Mouse (Mus musculus): ENCODE measurements at regions not wholly inside any gene's neighbourhood (a gene's known extent, or its start where the extent isn't known, plus 50 kb on each side); places are given as distances from the start of the nearest gene placed in this dataset.

DNA sequence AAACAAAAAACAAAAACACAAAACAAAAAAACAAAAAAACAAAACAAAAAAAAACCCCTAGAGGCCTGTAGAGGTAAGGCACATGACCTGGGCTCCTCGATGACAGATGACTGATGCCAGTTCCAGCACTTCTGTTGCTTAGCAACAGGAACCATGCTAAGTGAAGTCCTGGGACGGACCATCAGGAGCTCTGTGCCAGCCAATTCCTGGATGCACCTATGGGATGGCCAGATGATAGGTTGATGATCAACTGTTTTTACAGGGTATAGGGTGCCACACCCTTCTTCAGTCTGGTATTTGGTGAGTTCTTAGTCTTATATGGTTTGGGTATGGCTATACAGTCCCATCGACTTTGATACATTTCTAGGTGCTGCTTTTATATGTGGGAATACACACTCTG, 209.9 kb downstream of the Med10 start:
- ATAC-seq (ENCODE audit: insufficient number of reproducible peaks, low FRiP score): no peak
- Histone ChIP-seq H3K9ac (no peak overlapping the region), H3K4me1 (replicated peaks) (no peaks in the 10 kb centered on the region), H3K4me2 (no peak overlapping the region), H3K4me3 (no peak overlapping the region), H3K27ac (ENCODE audit: poor library complexity, severe bottlenecking) (no peak overlapping the region), H3K27me3 (replicated peaks) (no peaks in the 10 kb centered on the region), H3K36me3 (no peaks in the 10 kb centered on the region), H3K9me3 (replicated peaks) (no peaks in the 10 kb centered on the region)
- WGBS: 38% methylated on average over 3 of the region's 3 CpGs

DNA sequence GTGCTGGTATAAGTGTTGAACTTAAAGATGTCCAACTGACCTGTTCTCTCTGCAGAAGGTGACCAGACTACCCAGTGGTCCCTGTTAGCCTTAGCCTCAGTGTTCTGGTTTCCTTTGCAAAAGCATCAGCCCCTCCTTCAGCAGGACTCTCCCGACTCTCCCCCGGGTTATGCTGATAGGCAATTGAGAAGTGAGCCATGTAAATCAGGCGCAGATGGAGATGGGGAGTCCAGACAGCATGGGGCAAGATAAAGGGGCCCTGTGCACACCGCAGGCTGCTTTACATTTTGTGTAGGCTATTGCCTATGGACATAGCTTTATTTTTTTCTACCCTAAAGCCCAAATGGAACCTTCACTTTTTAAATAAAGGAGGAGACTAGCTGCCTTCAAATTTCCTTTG, 213.0 kb downstream of the Med10 start:
- Histone ChIP-seq H3K9me3 (replicated peaks) (no peaks in the 10 kb centered on the region), H3K9ac (no peak overlapping the region), H3K36me3 (no peaks in the 10 kb centered on the region), H3K27me3 (replicated peaks) (no peaks in the 10 kb centered on the region), H3K4me2 (no peak overlapping the region), H3K4me1 (replicated peaks) (no peaks in the 10 kb centered on the region), H3K4me3 (no peak overlapping the region), H3K27ac (ENCODE audit: poor library complexity, severe bottlenecking) (no peak overlapping the region)
- no peak for ATAC-seq (ENCODE audit: insufficient number of reproducible peaks, low FRiP score)
- WGBS: 41% methylated on average over 4 of the region's 4 CpGs

GRCm38 (mm10) chr13:70017535-70017934, 215.3 kb downstream of the Med10 start:
- no peaks in the 10 kb centered on the region for H3K9me3 ChIP-seq (replicated peaks)
- no peak overlapping the region for H3K4me3 ChIP-seq

DNA sequence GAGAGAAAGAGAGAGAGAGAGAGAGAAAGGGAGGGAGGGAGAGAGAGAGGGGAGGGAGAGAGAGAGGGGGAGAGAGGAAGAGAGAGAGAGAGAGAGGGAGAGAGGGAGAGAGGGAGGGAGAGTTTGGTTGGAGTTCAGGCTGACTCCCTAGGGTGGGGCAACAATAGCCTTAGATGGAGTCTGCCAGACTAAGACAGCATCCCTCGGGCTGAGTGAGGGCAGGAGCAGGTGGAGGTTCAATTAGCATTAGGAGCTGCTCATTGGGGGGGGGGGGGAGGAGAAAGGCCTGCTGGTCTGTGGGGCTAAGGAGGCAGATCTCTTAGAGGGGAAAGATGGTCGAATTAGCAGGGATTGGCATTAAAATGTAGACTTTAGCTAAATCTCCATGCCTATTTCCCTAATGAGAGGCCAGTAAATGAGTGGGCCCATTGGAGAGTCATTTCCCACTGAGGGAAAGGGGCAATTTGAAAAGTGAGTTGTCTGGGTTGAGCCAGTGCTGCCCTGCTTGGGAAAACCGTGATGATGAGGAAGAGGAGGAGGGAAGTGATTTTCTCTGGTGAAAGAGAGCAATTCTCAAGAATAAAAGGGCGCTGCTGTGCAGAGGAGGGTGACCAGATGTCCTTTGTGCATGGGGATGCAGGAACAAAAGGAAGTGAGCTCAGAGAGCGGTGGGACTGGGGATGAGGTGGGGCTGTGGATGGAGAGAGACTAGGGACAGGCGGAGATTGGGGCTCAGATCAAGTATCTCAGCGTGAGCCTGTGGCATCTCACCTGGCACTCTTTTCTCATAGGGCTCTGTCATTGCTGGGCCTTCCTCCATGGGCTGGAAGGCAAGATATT, 218.0 kb downstream of the Med10 start:
- Histone ChIP-seq H3K4me1 (replicated peaks) (no peaks in the 10 kb centered on the region), H3K27ac (ENCODE audit: poor library complexity, severe bottlenecking) (no peak overlapping the region), H3K4me2 (no peak overlapping the region), H3K9me3 (replicated peaks) (no peaks in the 10 kb centered on the region), H3K27me3 (replicated peaks) (no peaks in the 10 kb centered on the region), H3K36me3 (no peaks in the 10 kb centered on the region), H3K4me3 (no peak overlapping the region), H3K9ac (no peak overlapping the region)
- ATAC-seq (ENCODE audit: insufficient number of reproducible peaks, low FRiP score): no peak
- WGBS: 36% methylated on average over 7 of the region's 7 CpGs

More at GRCm38 (mm10) chr13:70017535-70017934, 215.3 kb downstream of the Med10 start:
- no peak for ATAC-seq (ENCODE audit: insufficient number of reproducible peaks, low FRiP score)
- WGBS: 76% methylated on average over 5 of the region's 5 CpGs
- Histone ChIP-seq H3K9ac (no peak overlapping the region), H3K27ac (ENCODE audit: poor library complexity, severe bottlenecking) (no peak overlapping the region), H3K36me3 (no peaks in the 10 kb centered on the region), H3K4me1 (replicated peaks) (no peaks in the 10 kb centered on the region), H3K4me2 (no peak overlapping the region), H3K27me3 (replicated peaks) (no peaks in the 10 kb centered on the region)

GRCm38 (mm10) chr13:70033249-70033648, 231.1 kb downstream of the Med10 start:
- Histone ChIP-seq H3K4me3 (no peak overlapping the region), H3K27ac (ENCODE audit: poor library complexity, severe bottlenecking) (no peak overlapping the region), H3K4me1 (replicated peaks) (no peaks in the 10 kb centered on the region), H3K4me2 (no peak overlapping the region), H3K9ac (no peak overlapping the region), H3K9me3 (replicated peaks) (no peaks in the 10 kb centered on the region), H3K27me3 (replicated peaks) (no peaks in the 10 kb centered on the region), H3K36me3 (no peaks in the 10 kb centered on the region)
- 75% methylated on average over 6 of the region's 6 CpGs for WGBS
- ATAC-seq (ENCODE audit: insufficient number of reproducible peaks, low FRiP score): no peak

- H3K4me2 ChIP-seq: no peak overlapping the region
- no peak overlapping the region for H3K27ac ChIP-seq (ENCODE audit: poor library complexity, severe bottlenecking)
- H3K27me3 ChIP-seq (replicated peaks): no peaks in the 10 kb centered on the region
- H3K9ac ChIP-seq: no peak overlapping the region
- H3K9me3 ChIP-seq (replicated peaks): no peaks in the 10 kb centered on the region
- WGBS: 71% methylated on average over 4 of the region's 4 CpGs
- H3K36me3 ChIP-seq: no peaks in the 10 kb centered on the region
- ATAC-seq (ENCODE audit: insufficient number of reproducible peaks, low FRiP score): no peak
- no peak overlapping the region for H3K4me3 ChIP-seq
- no peaks in the 10 kb centered on the region for H3K4me1 ChIP-seq (replicated peaks)
Observed at GRCm38 (mm10) chr13:70033763-70034162, 231.6 kb downstream of the Med10 start.

- Histone ChIP-seq H3K4me2 (no peak overlapping the region), H3K4me1 (replicated peaks) (no peaks in the 10 kb centered on the region), H3K9me3 (replicated peaks) (no peaks in the 10 kb centered on the region; the same call in 1 of the 2 replicates), H3K36me3 (no peaks in the 10 kb centered on the region), H3K9ac (no peak overlapping the region), H3K27ac (ENCODE audit: poor library complexity, severe bottlenecking) (no peak overlapping the region), H3K4me3 (no peak overlapping the region), H3K27me3 (replicated peaks) (no peaks in the 10 kb centered on the region)
- 59% methylated on average over 11 of the region's 11 CpGs for WGBS
- no peak for ATAC-seq (ENCODE audit: insufficient number of reproducible peaks, low FRiP score)
Observed at GRCm38 (mm10) chr13:70037985-70038667, 235.9 kb downstream of the Med10 start.

GRCm38 (mm10) chr13:70057920-70058319, 255.7 kb downstream of the Med10 start:
- H3K4me3 ChIP-seq: no peak overlapping the region
- H3K9me3 ChIP-seq (replicated peaks): no peaks in the 10 kb centered on the region
- H3K9ac ChIP-seq: no peak overlapping the region
- WGBS: 76% methylated on average over 9 of the region's 9 CpGs
- H3K27ac ChIP-seq (ENCODE audit: poor library complexity, severe bottlenecking): no peak overlapping the region
- no peaks in the 10 kb centered on the region for H3K27me3 ChIP-seq (replicated peaks)
- no peak for ATAC-seq (ENCODE audit: insufficient number of reproducible peaks, low FRiP score)
- H3K4me1 ChIP-seq (replicated peaks): peaks cover 5% of the 10 kb centered on the region; the same call in 1 of the 2 replicates
- no peaks in the 10 kb centered on the region for H3K36me3 ChIP-seq
- no peak overlapping the region for H3K4me2 ChIP-seq

DNA sequence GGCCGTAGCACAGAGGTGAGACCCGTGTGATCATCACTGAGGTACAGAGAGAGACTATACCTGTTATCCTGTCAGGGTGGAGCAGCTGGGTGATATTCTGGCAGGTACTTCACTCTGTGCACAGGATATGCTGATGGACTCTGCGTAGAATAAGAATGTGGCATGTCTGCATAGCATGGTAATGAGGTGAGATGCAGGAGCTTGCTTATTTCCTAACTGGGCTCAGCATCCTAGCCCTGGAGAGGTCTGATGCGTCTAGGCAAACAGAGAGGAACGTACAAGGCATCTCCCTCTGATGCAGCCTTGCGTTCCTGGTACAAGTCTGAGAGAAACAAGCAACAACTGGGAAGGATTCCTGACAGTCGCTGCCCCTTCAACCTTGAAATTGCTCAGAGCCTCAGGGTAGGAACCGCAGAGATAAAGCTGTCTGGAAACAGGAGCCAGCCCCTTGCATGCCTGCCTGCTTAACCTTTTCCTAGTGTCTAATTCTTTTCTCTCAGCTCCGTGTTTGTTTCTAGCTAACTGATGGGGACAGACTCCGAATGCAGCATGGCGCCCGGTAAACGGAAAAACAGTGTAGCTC, 259.3 kb downstream of the Med10 start:
- Histone ChIP-seq H3K4me3 (no peak overlapping the region), H3K27me3 (replicated peaks) (no peaks in the 10 kb centered on the region), H3K4me2 (no peak overlapping the region), H3K9me3 (replicated peaks) (no peaks in the 10 kb centered on the region), H3K4me1 (replicated peaks) (peaks cover 5% of the 10 kb centered on the region; the same call in 1 of the 2 replicates), H3K9ac (no peak overlapping the region), H3K27ac (ENCODE audit: poor library complexity, severe bottlenecking) (no peak overlapping the region), H3K36me3 (no peaks in the 10 kb centered on the region)
- WGBS: 59% methylated on average over 13 of the region's 13 CpGs
- no peak for ATAC-seq (ENCODE audit: insufficient number of reproducible peaks, low FRiP score)

- Histone ChIP-seq H3K36me3 (no peaks in the 10 kb centered on the region), H3K9me3 (replicated peaks) (no peaks in the 10 kb centered on the region), H3K4me2 (no peak overlapping the region), H3K4me3 (no peak overlapping the region), H3K27me3 (replicated peaks) (no peaks in the 10 kb centered on the region), H3K9ac (no peak overlapping the region), H3K4me1 (replicated peaks) (no peaks in the 10 kb centered on the region), H3K27ac (ENCODE audit: poor library complexity, severe bottlenecking) (no peak overlapping the region)
- 58% methylated on average over 6 of the region's 6 CpGs for WGBS
- no peak for ATAC-seq (ENCODE audit: insufficient number of reproducible peaks, low FRiP score)
Observed at GRCm38 (mm10) chr13:70073655-70074054, 271.5 kb downstream of the Med10 start.

- H3K27ac ChIP-seq (ENCODE audit: poor library complexity, severe bottlenecking): no peak overlapping the region
- no peak overlapping the region for H3K4me3 ChIP-seq
- no peaks in the 10 kb centered on the region for H3K9me3 ChIP-seq (replicated peaks)
- no peaks in the 10 kb centered on the region for H3K4me1 ChIP-seq (replicated peaks)
- ATAC-seq (ENCODE audit: insufficient number of reproducible peaks, low FRiP score): no peak
- WGBS: 82% methylated on average over 4 of the region's 4 CpGs
- H3K27me3 ChIP-seq (replicated peaks): no peaks in the 10 kb centered on the region
- H3K4me2 ChIP-seq: no peak overlapping the region
- no peak overlapping the region for H3K9ac ChIP-seq
- H3K36me3 ChIP-seq: no peaks in the 10 kb centered on the region
Observed at GRCm38 (mm10) chr13:70075353-70075752, 273.2 kb downstream of the Med10 start.
